Mouse (Mus musculus) E14TG2a.4 (cell line): ENCODE data around the gene Gm45140.

ENCODE experiments used
- CTCF ChIP-seq: conservative IDR thresholded peaks from 2 replicates; pipeline ENCODE4 v1.5.1; 2014; ENCODE audit warnings: low read length
- NANOG ChIP-seq: IDR thresholded peaks from 2 replicates; pipeline ENCODE4 v1.6.1; 2014; ENCODE audit warnings: borderline replicate concordance, low read length, mixed read lengths
- POU5F1 ChIP-seq: IDR thresholded peaks from 2 replicates; pipeline ENCODE4 v1.6.1; 2014; ENCODE audit warnings: low read length, borderline replicate concordance

- TF ChIP-seq CTCF (no peak), NANOG (no peak), POU5F1 (no peak)
Observed at GRCm38 (mm10) chr6:87875562-87875961, 40.0 kb upstream of the Gm45140 start.
